Mouse (Mus musculus) spleen, adult 2 months (tissue): Measurements from ENCODE around the gene Elmsan1.

Experiments used
- CTCF ChIP-seq: fragments of 200-500 bp; IDR thresholded peaks from 2 replicates; pipeline ENCODE4 v1.5.1; 2011; ENCODE audit warnings: mild to moderate bottlenecking, inconsistent platforms; ENCODE audit not compliant: insufficient read depth, insufficient read length, insufficient replicate concordance; ENCODE audit errors: extremely low read depth
- POLR2A ChIP-seq: fragments of 200-500 bp; IDR thresholded peaks from 2 replicates; pipeline ENCODE4 v1.6.1; 2011; ENCODE audit warnings: low read depth, low read length, inconsistent platforms

DNA sequence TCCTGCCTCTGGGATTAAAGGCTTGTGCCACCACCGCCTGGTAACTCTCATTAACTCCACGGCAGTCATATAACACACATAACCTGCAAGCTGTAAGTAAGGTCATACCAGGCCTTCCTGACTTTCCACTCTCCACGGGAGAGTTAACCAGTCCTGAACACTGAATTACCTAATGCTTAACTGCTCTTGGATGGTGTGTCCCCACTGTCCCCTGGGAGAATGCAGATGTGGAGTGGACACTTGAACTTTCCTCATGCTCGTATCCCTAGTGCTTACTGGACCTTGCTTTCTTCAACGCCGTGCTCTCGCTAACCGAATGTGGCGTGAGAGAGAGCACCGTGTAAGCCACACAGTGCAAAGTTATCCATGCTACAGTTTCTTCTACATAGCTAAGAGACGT is 8.4 kb downstream of the Elmsan1 start:
- TF ChIP-seq POLR2A (no peak), CTCF (no peak)
